Mouse (Mus musculus): ENCODE results near the gene Mpo. TPM values are rescaled to one million over a fixed set of nuclear protein-coding genes. Genes with fewer than 3 reads are reported as not detected.

Mpo gene
- polyA plus RNA-seq, 1 experiment from 2014 or later: 0.64 TPM

GRCm38 (mm10) chr11:87761806-87762701 lies 31.3 kb upstream of the Mpo start:
- no peaks in the 10 kb centered on the region for H3K36me3 ChIP-seq (ENCODE audit: control insufficient read depth, insufficient read depth, low read length)
- no peak overlapping the region for H3K4me2 ChIP-seq (ENCODE audit: low read depth, low read length)
- no peak for ATAC-seq (ENCODE audit: low read depth)
- H3K27ac ChIP-seq (ENCODE audit: low read length): no peak overlapping the region
- H3K4me1 ChIP-seq (replicated peaks; ENCODE audit: control insufficient read depth, insufficient read depth, low read length): peaks cover 5% of the 10 kb centered on the region
- H3K27me3 ChIP-seq (ENCODE audit: control insufficient read depth, insufficient read depth, low read depth, low read length): peaks cover 66% of the 10 kb centered on the region
- 68% methylated on average over 14 of the region's 14 CpGs for WGBS
- H3K9me3 ChIP-seq (ENCODE audit: control insufficient read depth, low read length): no peaks in the 10 kb centered on the region
- H3K9ac ChIP-seq (ENCODE audit: low read length): no peak overlapping the region
- no peak overlapping the region for H3K4me3 ChIP-seq (ENCODE audit: low read length)

GRCm38 (mm10) chr11:87762702-87763385 lies 30.5 kb upstream of the Mpo start:
- H3K27me3 ChIP-seq (ENCODE audit: control insufficient read depth, insufficient read depth, low read depth, low read length): peaks cover 66% of the 10 kb centered on the region
- H3K36me3 ChIP-seq (ENCODE audit: control insufficient read depth, insufficient read depth, low read length): no peaks in the 10 kb centered on the region
- H3K27ac ChIP-seq (ENCODE audit: low read length): no peak overlapping the region
- H3K9ac ChIP-seq (ENCODE audit: low read length): no peak overlapping the region
- peak overlapping the region; percentile 69; the same call in 1 of the 2 replicates for H3K4me2 ChIP-seq (ENCODE audit: low read depth, low read length)
- no peaks in the 10 kb centered on the region for H3K9me3 ChIP-seq (ENCODE audit: control insufficient read depth, low read length)
- ATAC-seq (ENCODE audit: low read depth): no peak
- WGBS: 40% methylated on average over 12 of the region's 12 CpGs
- peaks cover 5% of the 10 kb centered on the region for H3K4me1 ChIP-seq (replicated peaks; ENCODE audit: control insufficient read depth, insufficient read depth, low read length)
- H3K4me3 ChIP-seq (ENCODE audit: low read length): no peak overlapping the region

GRCm38 (mm10) chr11:87763511-87763987 lies 29.8 kb upstream of the Mpo start:
- Histone ChIP-seq H3K4me3 (ENCODE audit: low read length) (peak overlapping the region; percentile 46), H3K4me2 (ENCODE audit: low read depth, low read length) (peak overlapping the region; percentile 69), H3K36me3 (ENCODE audit: control insufficient read depth, insufficient read depth, low read length) (no peaks in the 10 kb centered on the region), H3K9me3 (ENCODE audit: control insufficient read depth, low read length) (no peaks in the 10 kb centered on the region), H3K4me1 (replicated peaks; ENCODE audit: control insufficient read depth, insufficient read depth, low read length) (peaks cover 5% of the 10 kb centered on the region), H3K27me3 (ENCODE audit: control insufficient read depth, insufficient read depth, low read depth, low read length) (peaks cover 66% of the 10 kb centered on the region), H3K27ac (ENCODE audit: low read length) (no peak overlapping the region), H3K9ac (ENCODE audit: low read length) (peak overlapping the region; percentile 67)
- WGBS: 4% methylated on average over 17 of the region's 17 CpGs
- ATAC-seq (ENCODE audit: low read depth): peak; percentile 48; the same call in 1 of the 2 replicates

- Histone ChIP-seq H3K4me2 (ENCODE audit: low read depth, low read length) (peak overlapping the region; percentile 69), H3K27ac (ENCODE audit: low read length) (no peak overlapping the region), H3K9me3 (ENCODE audit: control insufficient read depth, low read length) (no peaks in the 10 kb centered on the region), H3K36me3 (ENCODE audit: control insufficient read depth, insufficient read depth, low read length) (no peaks in the 10 kb centered on the region), H3K9ac (ENCODE audit: low read length) (peak overlapping the region; percentile 67), H3K4me1 (replicated peaks; ENCODE audit: control insufficient read depth, insufficient read depth, low read length) (peaks cover 5% of the 10 kb centered on the region), H3K4me3 (ENCODE audit: low read length) (peak overlapping the region; percentile 46), H3K27me3 (ENCODE audit: control insufficient read depth, insufficient read depth, low read depth, low read length) (peaks cover 66% of the 10 kb centered on the region)
- ATAC-seq (ENCODE audit: low read depth): peak; percentile 60
- under 1% methylated on average over 65 of the region's 65 CpGs for WGBS
These were observed 29.1 kb upstream of the Mpo start for GRCm38 (mm10) chr11:87763988-87764876.

GRCm38 (mm10) chr11:87768745-87769144 lies 24.6 kb upstream of the Mpo start:
- ATAC-seq (ENCODE audit: low read depth): no peak
- Histone ChIP-seq H3K27ac (ENCODE audit: low read length) (no peak overlapping the region), H3K36me3 (ENCODE audit: control insufficient read depth, insufficient read depth, low read length) (no peaks in the 10 kb centered on the region), H3K27me3 (ENCODE audit: control insufficient read depth, insufficient read depth, low read depth, low read length) (peaks cover 27% of the 10 kb centered on the region), H3K4me1 (replicated peaks; ENCODE audit: control insufficient read depth, insufficient read depth, low read length) (peaks cover 1% of the 10 kb centered on the region; the same call in 1 of the 2 replicates), H3K9me3 (ENCODE audit: control insufficient read depth, low read length) (no peaks in the 10 kb centered on the region), H3K9ac (ENCODE audit: low read length) (no peak overlapping the region), H3K4me2 (ENCODE audit: low read depth, low read length) (no peak overlapping the region), H3K4me3 (ENCODE audit: low read length) (no peak overlapping the region)
- WGBS: 73% methylated on average over 4 of the region's 4 CpGs

GRCm38 (mm10) chr11:87770989-87771388 lies 22.4 kb upstream of the Mpo start:
- H3K4me2 ChIP-seq (ENCODE audit: low read depth, low read length): no peak overlapping the region
- H3K4me3 ChIP-seq (ENCODE audit: low read length): no peak overlapping the region
- WGBS: 50% methylated on average over 3 of the region's 3 CpGs

GRCm38 (mm10) chr11:87772354-87772753 lies 21.0 kb upstream of the Mpo start:
- Histone ChIP-seq H3K9me3 (ENCODE audit: control insufficient read depth, low read length) (no peaks in the 10 kb centered on the region), H3K4me3 (ENCODE audit: low read length) (no peak overlapping the region), H3K27ac (ENCODE audit: low read length) (no peak overlapping the region), H3K36me3 (ENCODE audit: control insufficient read depth, insufficient read depth, low read length) (no peaks in the 10 kb centered on the region), H3K9ac (ENCODE audit: low read length) (no peak overlapping the region), H3K4me2 (ENCODE audit: low read depth, low read length) (no peak overlapping the region), H3K27me3 (ENCODE audit: control insufficient read depth, insufficient read depth, low read depth, low read length) (no peaks in the 10 kb centered on the region), H3K4me1 (replicated peaks; ENCODE audit: control insufficient read depth, insufficient read depth, low read length) (no peaks in the 10 kb centered on the region)
- ATAC-seq (ENCODE audit: low read depth): no peak
- WGBS: 82% methylated on average over 3 of the region's 3 CpGs

More at GRCm38 (mm10) chr11:87770989-87771388, 22.4 kb upstream of the Mpo start:
- Histone ChIP-seq H3K9me3 (ENCODE audit: control insufficient read depth, low read length) (no peaks in the 10 kb centered on the region), H3K9ac (ENCODE audit: low read length) (no peak overlapping the region), H3K27me3 (ENCODE audit: control insufficient read depth, insufficient read depth, low read depth, low read length) (peaks cover 4% of the 10 kb centered on the region), H3K4me1 (replicated peaks; ENCODE audit: control insufficient read depth, insufficient read depth, low read length) (no peaks in the 10 kb centered on the region), H3K36me3 (ENCODE audit: control insufficient read depth, insufficient read depth, low read length) (no peaks in the 10 kb centered on the region), H3K27ac (ENCODE audit: low read length) (no peak overlapping the region)
- ATAC-seq (ENCODE audit: low read depth): no peak

- no peaks in the 10 kb centered on the region for H3K36me3 ChIP-seq (ENCODE audit: control insufficient read depth, insufficient read depth, low read length)
- peak overlapping the region; percentile 81 for H3K4me2 ChIP-seq (ENCODE audit: low read depth, low read length)
- ATAC-seq (ENCODE audit: low read depth): peak; percentile 96
- no peak overlapping the region for H3K27ac ChIP-seq (ENCODE audit: low read length)
- peaks cover 8% of the 10 kb centered on the region for H3K4me1 ChIP-seq (replicated peaks; ENCODE audit: control insufficient read depth, insufficient read depth, low read length)
- peak overlapping the region; percentile 72 for H3K9ac ChIP-seq (ENCODE audit: low read length)
- H3K27me3 ChIP-seq (ENCODE audit: control insufficient read depth, insufficient read depth, low read depth, low read length): no peaks in the 10 kb centered on the region; the same call in 1 of the 2 replicates
- H3K9me3 ChIP-seq (ENCODE audit: control insufficient read depth, low read length): no peaks in the 10 kb centered on the region
- H3K4me3 ChIP-seq (ENCODE audit: low read length): peak overlapping the region; percentile 52
- 4% methylated on average over 32 of the region's 32 CpGs for WGBS
These were observed 15.1 kb upstream of the Mpo start for GRCm38 (mm10) chr11:87778100-87778765.

All from lung, embryonic 16.5 days (tissue).